In genomic region chr8:122433269-122433905, GRCm38 (mm10) we compare ENCODE assay signal across 8 mouse cellular contexts. TPM values are rescaled to one million over a fixed set of nuclear protein-coding genes. Genes with fewer than 3 reads are reported as not detected.
A peak's percentile ranks its signal among the peaks of the same experiment; 100 is the strongest.
DNase-seq lines count a peak whose midpoint lies in the region; ATAC-seq and TF ChIP-seq lines count a peak whose summit lies in the region.

No protein-coding gene starts in this region.

- WGBS in kidney, postnatal 0 days, result 60% methylated on average over 11 of the region's 11 CpGs
- WGBS in embryonic facial prominence, embryonic 13.5 days, result 67% methylated on average over 11 of the region's 11 CpGs
- WGBS in limb, embryonic 11.5 days, result 71% methylated on average over 11 of the region's 11 CpGs
- 72% methylated on average over 11 of the region's 11 CpGs for WGBS in neural tube, embryonic 14.5 days

- H3K9me3 ChIP-seq in kidney, postnatal 0 days (replicated peaks; ENCODE audit: low read length), result no peaks in the 10 kb centered on the region
- H3K9me3 ChIP-seq in embryonic facial prominence, embryonic 13.5 days, result no peaks in the 10 kb centered on the region
- H3K9me3 ChIP-seq in limb, embryonic 11.5 days (ENCODE audit: control insufficient read depth, low read length), result no peaks in the 10 kb centered on the region
- no peaks in the 10 kb centered on the region for H3K9me3 ChIP-seq in neural tube, embryonic 14.5 days (ENCODE audit: control insufficient read depth, low read length)

- H3K4me1 ChIP-seq in kidney, postnatal 0 days (replicated peaks; ENCODE audit: insufficient read depth, low read length), result peaks cover 27% of the 10 kb centered on the region
- H3K4me1 ChIP-seq in embryonic facial prominence, embryonic 13.5 days, result peaks cover 25% of the 10 kb centered on the region
- peaks cover 9% of the 10 kb centered on the region for H3K4me1 ChIP-seq in limb, embryonic 11.5 days (ENCODE audit: control insufficient read depth, insufficient read depth, low read length)
- no peaks in the 10 kb centered on the region for H3K4me1 ChIP-seq in neural tube, embryonic 14.5 days (ENCODE audit: control insufficient read depth, insufficient read depth, low read length)

- DNase-seq in kidney, postnatal 0 days (ENCODE audit: low spot score), result peak; percentile 22
- no peak for DNase-seq in kidney, adult 8-10 months
- DNase-seq in limb, embryonic 11.5 days (ENCODE audit: low spot score), result no peak
- DNase-seq in ovary, adult 18-20 months (ENCODE audit: low spot score), result no peak
- DNase-seq in frontal cortex, adult 2 months (ENCODE audit: extremely low spot score in 1 of 2, low spot score in 1 of 2), result no peak
- DNase-seq in ovary, postnatal 14 days (ENCODE audit: low spot score), result no peak

- peak; percentile 62 for TF ChIP-seq CTCF in kidney, postnatal 0 days (IDR thresholded peaks at IDR 0.05; ENCODE audit: low read depth)

- H3K9ac ChIP-seq in kidney, postnatal 0 days (ENCODE audit: low read depth, low read length), result peak overlapping the region; percentile 73; the same call in 1 of the 2 replicates
- no peak overlapping the region for H3K9ac ChIP-seq in embryonic facial prominence, embryonic 13.5 days
- no peak overlapping the region for H3K9ac ChIP-seq in limb, embryonic 11.5 days (ENCODE audit: low read length)
- no peak overlapping the region for H3K9ac ChIP-seq in neural tube, embryonic 14.5 days (replicated peaks; ENCODE audit: low read depth, low read length)

- H3K36me3 ChIP-seq in kidney, postnatal 0 days (ENCODE audit: insufficient read depth, low read length), result 0 out of 2 replicates have a peak, but pooled peaks cover 9% of the 10 kb centered on the region
- H3K36me3 ChIP-seq in embryonic facial prominence, embryonic 13.5 days, result peaks cover 49% of the 10 kb centered on the region
- peaks cover 15% of the 10 kb centered on the region for H3K36me3 ChIP-seq in limb, embryonic 11.5 days (ENCODE audit: control insufficient read depth, insufficient read depth, low read length)
- H3K36me3 ChIP-seq in neural tube, embryonic 14.5 days (ENCODE audit: control insufficient read depth, insufficient read depth, low read length), result peaks cover 21% of the 10 kb centered on the region

- H3K4me2 ChIP-seq in kidney, postnatal 0 days (ENCODE audit: low read length), result peak overlapping the region; percentile 84
- peak overlapping the region; percentile 93 for H3K4me2 ChIP-seq in embryonic facial prominence, embryonic 13.5 days
- H3K4me2 ChIP-seq in limb, embryonic 11.5 days (ENCODE audit: low read depth, severe bottlenecking), result peak overlapping the region; percentile 70; the same call in 1 of the 2 replicates
- no peak overlapping the region for H3K4me2 ChIP-seq in neural tube, embryonic 14.5 days (ENCODE audit: low read depth, low read length)

- ATAC-seq in kidney, postnatal 0 days (replicated peaks; ENCODE audit: low FRiP score, low read depth), result peak; percentile 16
- no peak for ATAC-seq in embryonic facial prominence, embryonic 13.5 days (ENCODE audit: insufficient number of reproducible peaks, insufficient read depth, low FRiP score, low TSS enrichment, low read depth)
- ATAC-seq in limb, embryonic 11.5 days (ENCODE audit: insufficient number of reproducible peaks, low FRiP score, low TSS enrichment, low read depth), result no peak
- ATAC-seq in neural tube, embryonic 14.5 days (ENCODE audit: low read depth), result peak; percentile 36

- no peaks in the 10 kb centered on the region for H3K27me3 ChIP-seq in kidney, postnatal 0 days (ENCODE audit: insufficient read depth, low read length)
- H3K27me3 ChIP-seq in embryonic facial prominence, embryonic 13.5 days, result no peaks in the 10 kb centered on the region
- no peaks in the 10 kb centered on the region for H3K27me3 ChIP-seq in limb, embryonic 11.5 days (ENCODE audit: control insufficient read depth, insufficient read depth, low read length)
- no peaks in the 10 kb centered on the region for H3K27me3 ChIP-seq in neural tube, embryonic 14.5 days (ENCODE audit: control insufficient read depth, insufficient read depth, low read length)

- H3K4me3 ChIP-seq in kidney, postnatal 0 days (replicated peaks; ENCODE audit: low read depth, low read length), result no peak overlapping the region
- 0 out of 2 replicates have a peak overlapping the region, but pooled peaks have one; percentile 58 for H3K4me3 ChIP-seq in embryonic facial prominence, embryonic 13.5 days
- H3K4me3 ChIP-seq in limb, embryonic 11.5 days (ENCODE audit: low read depth, low read length), result no peak overlapping the region
- H3K4me3 ChIP-seq in neural tube, embryonic 14.5 days (ENCODE audit: low read depth, low read length), result no peak overlapping the region

- peak overlapping the region; percentile 78; the same call in 1 of the 2 replicates for H3K27ac ChIP-seq in kidney, postnatal 0 days
- H3K27ac ChIP-seq in embryonic facial prominence, embryonic 13.5 days, result peak overlapping the region; percentile 44; the same call in 1 of the 2 replicates
- H3K27ac ChIP-seq in limb, embryonic 11.5 days (replicated peaks; ENCODE audit: low read depth, low read length), result no peak overlapping the region
- H3K27ac ChIP-seq in neural tube, embryonic 14.5 days (ENCODE audit: low read depth, low read length), result no peak overlapping the region

RNA-seq across cellular contexts. Expression of gene Cyba, which starts 0.7 kb away (rescaled TPM):
- polyA plus RNA-seq in kidney, postnatal 0 days (2015; fragmentation: Nextera tagmentation; extraction: Ambion mirVana), result 647 and 704 TPM in 2 replicates
- polyA plus RNA-seq in embryonic facial prominence, embryonic 13.5 days (2015; fragmentation: Nextera tagmentation; extraction: Ambion mirVana), result 118 and 120 TPM in 2 replicates
- 80.2 and 82.4 TPM in 2 replicates for polyA plus RNA-seq in limb, embryonic 11.5 days (2014; fragmentation: Nextera tagmentation; extraction: Ambion mirVana)
- 23.9 and 38.9 TPM in 2 replicates for polyA plus RNA-seq in neural tube, embryonic 14.5 days (2014; fragmentation: Nextera tagmentation; extraction: Ambion mirVana)
- 19.4 and 21.5 TPM in 2 replicates for polyA plus RNA-seq in frontal cortex, adult 2 months (2012; rRNA removed)

RNA-seq across cellular contexts. Expression of gene Mvd, which starts 9.8 kb away (rescaled TPM):
- polyA plus RNA-seq in kidney, postnatal 0 days (2015; fragmentation: Nextera tagmentation; extraction: Ambion mirVana), result 31.2 and 36.3 TPM in 2 replicates
- 34.8 and 43.3 TPM in 2 replicates for polyA plus RNA-seq in embryonic facial prominence, embryonic 13.5 days (2015; fragmentation: Nextera tagmentation; extraction: Ambion mirVana)
- polyA plus RNA-seq in limb, embryonic 11.5 days (2014; fragmentation: Nextera tagmentation; extraction: Ambion mirVana), result 51.3 and 51.9 TPM in 2 replicates
- polyA plus RNA-seq in neural tube, embryonic 14.5 days (2014; fragmentation: Nextera tagmentation; extraction: Ambion mirVana), result 61.0 and 61.7 TPM in 2 replicates
- polyA plus RNA-seq in frontal cortex, adult 2 months (2012; rRNA removed), result 31.2 and 35.9 TPM in 2 replicates

RNA-seq across cellular contexts. Expression of gene Il17c, which starts 11.6 kb away (rescaled TPM):
- not detected in 2 replicates for polyA plus RNA-seq in kidney, postnatal 0 days (2015; fragmentation: Nextera tagmentation; extraction: Ambion mirVana)
- polyA plus RNA-seq in embryonic facial prominence, embryonic 13.5 days (2015; fragmentation: Nextera tagmentation; extraction: Ambion mirVana), result 0.31 TPM in 1 of 2 replicates, not detected in the other
- polyA plus RNA-seq in limb, embryonic 11.5 days (2014; fragmentation: Nextera tagmentation; extraction: Ambion mirVana), result not detected in 2 replicates
- polyA plus RNA-seq in neural tube, embryonic 14.5 days (2014; fragmentation: Nextera tagmentation; extraction: Ambion mirVana), result not detected in 2 replicates
- polyA plus RNA-seq in frontal cortex, adult 2 months (2012; rRNA removed), result 0.46 and 1.0 TPM in 2 replicates

RNA-seq across cellular contexts. Expression of gene Snai3, which starts 27.1 kb away (rescaled TPM):
- 0.67 and 1.0 TPM in 2 replicates for polyA plus RNA-seq in kidney, postnatal 0 days (2015; fragmentation: Nextera tagmentation; extraction: Ambion mirVana)
- 1.2 TPM in 2 replicates for polyA plus RNA-seq in embryonic facial prominence, embryonic 13.5 days (2015; fragmentation: Nextera tagmentation; extraction: Ambion mirVana)
- polyA plus RNA-seq in limb, embryonic 11.5 days (2014; fragmentation: Nextera tagmentation; extraction: Ambion mirVana), result not detected in 2 replicates
- not detected in 2 replicates for polyA plus RNA-seq in neural tube, embryonic 14.5 days (2014; fragmentation: Nextera tagmentation; extraction: Ambion mirVana)
- polyA plus RNA-seq in frontal cortex, adult 2 months (2012; rRNA removed), result 0.22 and 0.57 TPM in 2 replicates

RNA-seq across cellular contexts. Expression of gene Rnf166, which starts 42.5 kb away (rescaled TPM):
- polyA plus RNA-seq in kidney, postnatal 0 days (2015; fragmentation: Nextera tagmentation; extraction: Ambion mirVana), result 44.0 and 44.5 TPM in 2 replicates
- polyA plus RNA-seq in embryonic facial prominence, embryonic 13.5 days (2015; fragmentation: Nextera tagmentation; extraction: Ambion mirVana), result 51.1 and 51.3 TPM in 2 replicates
- 35.3 and 36.8 TPM in 2 replicates for polyA plus RNA-seq in limb, embryonic 11.5 days (2014; fragmentation: Nextera tagmentation; extraction: Ambion mirVana)
- 28.5 and 31.0 TPM in 2 replicates for polyA plus RNA-seq in neural tube, embryonic 14.5 days (2014; fragmentation: Nextera tagmentation; extraction: Ambion mirVana)
- 62.3 and 86.3 TPM in 2 replicates for polyA plus RNA-seq in frontal cortex, adult 2 months (2012; rRNA removed)

Comparison
In these comparisons a context has a peak if more than half of its experiments do, and no peak if none do; other contexts are left out.
1. ATAC-seq: peak in kidney, postnatal 0 days (single experiment) and neural tube, embryonic 14.5 days (single experiment); none in embryonic facial prominence, embryonic 13.5 days (single experiment) and limb, embryonic 11.5 days (single experiment).
2. H3K27ac ChIP-seq: peak in kidney, postnatal 0 days (single experiment) and embryonic facial prominence, embryonic 13.5 days (single experiment); none in limb, embryonic 11.5 days (single experiment) and neural tube, embryonic 14.5 days (single experiment).